Mouse (Mus musculus) liver, adult 2 months (tissue): ENCODE data around the gene Sult4a1.

Experiments
- CTCF ChIP-seq: fragments of 200-500 bp; IDR thresholded peaks from 2 replicates; pipeline ENCODE4 v1.5.1; 2011; ENCODE audit warnings: low read depth, low read length, control low read depth
- POLR2A ChIP-seq: fragments of 200-500 bp; IDR thresholded peaks from 2 replicates; pipeline ENCODE4 v1.6.1; 2011; ENCODE audit warnings: low read length, control low read depth; ENCODE audit not compliant: insufficient read depth; ENCODE audit errors: extremely low read depth

DNA sequence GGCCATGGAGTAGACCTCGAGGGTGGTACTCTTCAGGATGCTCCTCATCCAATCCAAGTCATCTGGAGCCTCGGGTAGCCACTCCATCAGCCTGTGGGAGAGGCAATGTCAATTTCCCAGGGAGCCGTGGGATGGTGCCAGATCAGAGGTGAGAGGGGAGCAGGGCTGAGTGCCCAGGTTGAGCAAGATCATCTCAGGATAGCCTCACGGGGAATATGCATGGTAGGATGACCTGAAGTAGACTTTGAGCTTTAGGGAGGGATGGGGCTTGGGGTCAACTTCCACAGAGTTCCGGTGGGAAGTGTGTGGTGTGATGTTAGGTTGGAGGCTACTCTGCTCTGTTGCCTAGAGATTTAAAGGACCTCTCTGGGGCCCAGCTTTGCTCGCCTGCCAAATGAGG, 8.3 kb upstream of the Sult4a1 start:
- TF ChIP-seq POLR2A (no peak), CTCF (no peak)
